Mouse (Mus musculus): ENCODE results near the gene Mapk12. TPM values are rescaled to one million over a fixed set of nuclear protein-coding genes. Genes with fewer than 3 reads are reported as not detected.

Mapk12 gene
- total RNA-seq, 2 experiments from 2014 or later = 0.93 TPM; not detected in 1

DNA sequence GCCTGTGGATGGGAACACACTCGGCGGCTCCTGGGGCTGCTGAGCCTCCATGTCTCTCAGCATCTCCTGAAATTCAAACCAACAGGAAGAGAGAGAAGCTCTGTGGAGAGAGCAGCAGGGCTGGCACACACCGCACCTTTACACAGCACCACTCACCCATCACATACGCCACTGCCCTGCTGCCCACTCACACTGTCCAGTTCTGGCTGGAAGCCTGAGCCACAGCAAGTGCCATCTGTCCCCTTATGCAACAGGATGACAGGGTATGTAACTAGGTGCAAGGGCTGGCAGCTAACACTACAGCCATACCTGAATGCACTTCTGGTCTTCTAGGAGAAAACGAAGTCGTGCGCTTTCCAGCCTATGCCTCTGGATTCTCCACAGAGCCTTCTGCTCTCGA, 36.1 kb downstream of the Mapk12 start:
- ATAC-seq (replicated peaks; ENCODE audit: poor library complexity, severe bottlenecking) = no peak

DNA sequence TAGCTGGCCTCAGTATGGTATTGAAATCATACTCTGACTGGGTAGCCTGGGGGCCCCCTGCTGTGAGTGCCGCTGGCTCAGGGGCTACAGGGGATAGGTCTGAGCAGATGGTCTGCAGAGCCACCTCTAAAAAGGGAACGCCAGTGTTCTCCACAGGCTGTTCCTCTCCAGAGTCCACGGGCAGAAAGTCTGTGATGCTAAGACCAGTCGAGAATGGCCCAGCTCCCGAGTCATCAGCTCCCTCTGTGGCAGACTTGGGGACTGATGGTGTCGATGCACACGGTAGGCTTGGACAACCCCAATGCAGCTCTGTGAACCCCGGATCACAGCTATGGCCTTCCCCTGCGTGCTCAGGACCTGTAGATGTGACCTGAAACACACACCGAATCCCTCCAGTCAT, 36.6 kb downstream of the Mapk12 start:
- ATAC-seq (replicated peaks; ENCODE audit: poor library complexity, severe bottlenecking) = no peak

GRCm38 (mm10) chr15:89102646-89103045, 37.9 kb downstream of the Mapk12 start:
- no peak for ATAC-seq (replicated peaks; ENCODE audit: poor library complexity, severe bottlenecking)

- ATAC-seq (replicated peaks; ENCODE audit: poor library complexity, severe bottlenecking) = no peak
Measured at GRCm38 (mm10) chr15:89100823-89101222, 39.7 kb downstream of the Mapk12 start.

- no peak for ATAC-seq (replicated peaks; ENCODE audit: poor library complexity, severe bottlenecking)
Measured at GRCm38 (mm10) chr15:89098616-89099015, 41.9 kb downstream of the Mapk12 start.

DNA sequence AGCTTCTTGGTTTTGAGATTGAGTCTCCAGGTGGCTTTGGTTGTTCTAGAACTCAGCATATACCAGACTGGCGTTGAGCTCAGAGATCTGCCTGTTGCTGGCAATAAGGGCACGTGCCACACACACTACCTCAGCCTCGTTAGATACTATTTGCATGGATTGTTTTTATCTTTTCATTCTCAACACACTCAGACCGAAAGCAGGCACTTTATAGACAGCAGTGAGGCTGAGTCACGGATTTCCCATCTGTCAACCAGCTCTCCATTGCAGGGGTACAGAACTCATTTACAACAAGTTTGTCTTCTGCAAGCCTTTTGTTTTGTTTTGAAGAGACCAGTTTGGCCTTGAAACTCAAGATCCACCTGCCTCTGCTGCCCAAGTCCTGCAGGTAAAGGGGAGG, 43.1 kb downstream of the Mapk12 start:
- ATAC-seq (replicated peaks; ENCODE audit: poor library complexity, severe bottlenecking) = no peak

DNA sequence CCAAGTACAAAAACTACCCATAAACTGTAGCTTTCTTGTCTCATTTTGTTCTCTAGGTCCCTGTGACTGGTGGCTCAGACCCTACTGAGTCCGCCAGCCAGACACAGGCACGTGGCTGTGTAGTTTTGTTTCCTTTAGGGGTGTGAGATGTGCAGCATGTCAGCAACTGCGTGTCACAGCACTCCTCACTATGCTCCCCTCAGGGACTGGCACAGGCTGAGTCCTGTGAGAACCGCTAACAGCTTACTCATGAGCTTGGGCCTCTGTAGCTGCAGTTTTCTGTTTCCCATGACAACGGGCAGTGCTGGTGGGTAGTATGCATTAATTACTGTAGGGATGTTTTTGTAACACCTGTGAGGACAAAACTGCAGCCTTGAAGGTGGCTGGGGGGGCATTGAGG, 48.3 kb downstream of the Mapk12 start:
- ATAC-seq (replicated peaks; ENCODE audit: poor library complexity, severe bottlenecking) = no peak

- no peak for ATAC-seq (replicated peaks; ENCODE audit: poor library complexity, severe bottlenecking)
Measured at GRCm38 (mm10) chr15:89090662-89091061, 49.8 kb downstream of the Mapk12 start.

DNA sequence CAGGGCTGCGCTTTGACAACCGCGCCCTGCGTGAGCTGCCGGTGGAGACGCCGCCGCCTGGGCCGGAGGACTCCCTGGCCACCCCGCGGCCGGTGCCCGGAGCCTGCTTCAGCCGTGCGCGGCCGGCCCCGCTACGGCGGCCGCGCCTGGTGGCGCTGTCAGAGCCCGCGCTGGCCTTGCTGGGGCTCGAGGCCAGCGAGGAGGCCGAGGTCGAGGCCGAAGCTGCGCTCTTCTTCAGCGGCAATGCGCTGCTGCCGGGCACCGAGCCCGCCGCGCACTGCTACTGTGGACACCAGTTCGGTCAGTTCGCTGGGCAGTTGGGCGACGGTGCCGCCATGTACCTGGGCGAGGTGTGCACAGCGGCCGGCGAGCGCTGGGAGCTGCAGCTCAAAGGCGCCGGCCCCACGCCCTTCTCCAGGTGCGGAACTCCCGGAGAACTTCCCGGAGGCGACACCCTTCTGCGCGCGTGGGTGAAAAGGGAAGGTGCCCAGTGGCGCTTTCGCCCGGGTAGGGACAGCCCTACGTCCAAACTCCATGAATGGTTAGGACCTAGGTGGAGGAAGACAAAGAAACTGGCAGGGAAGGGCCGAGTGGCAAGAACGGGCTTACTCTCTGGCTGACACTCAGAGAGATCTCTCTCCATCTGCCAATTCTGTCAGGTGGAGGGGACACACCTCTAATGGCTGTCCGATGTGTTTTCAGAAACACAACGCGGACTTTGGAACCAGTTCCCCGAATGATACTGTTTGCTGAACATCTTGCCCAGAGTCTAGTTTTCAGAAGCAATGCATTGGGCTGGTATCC, 51.1 kb downstream of the Mapk12 start:
- peak; percentile 31 for ATAC-seq (replicated peaks; ENCODE audit: poor library complexity, severe bottlenecking)

GRCm38 (mm10) chr15:89088607-89089247, 51.8 kb downstream of the Mapk12 start, which contains the start of gene Selenoo:
Selenoo (plus strand) TSS chr15:89089084.
- peak; percentile 90 for ATAC-seq (replicated peaks; ENCODE audit: poor library complexity, severe bottlenecking)

- ATAC-seq (replicated peaks; ENCODE audit: poor library complexity, severe bottlenecking) = no peak
Measured at GRCm38 (mm10) chr15:89084826-89085225, 55.7 kb downstream of the Mapk12 start.

DNA sequence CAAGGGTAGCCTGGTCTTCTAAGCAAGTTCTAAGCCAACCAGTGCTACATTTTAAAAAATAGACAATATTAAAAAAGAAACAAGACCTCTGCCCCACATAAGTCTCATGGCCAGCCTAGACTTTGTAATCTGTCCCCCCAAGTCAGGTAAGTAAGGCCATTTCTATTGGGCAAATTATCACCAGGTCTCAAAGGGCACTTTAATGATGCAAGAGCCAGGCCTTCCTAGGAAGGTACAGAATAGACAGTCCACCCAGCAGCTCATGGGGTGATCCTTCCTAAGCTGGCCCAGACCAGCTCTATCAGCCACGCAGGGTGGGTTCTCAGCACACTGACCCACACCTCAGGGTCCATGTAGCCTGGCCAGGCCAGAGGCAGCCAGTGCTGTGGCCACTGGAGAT, 56.6 kb downstream of the Mapk12 start:
- no peak for ATAC-seq (replicated peaks; ENCODE audit: poor library complexity, severe bottlenecking)

Other genes starting within 250 kb of the Mapk12 start
- not detected in 2 replicates for gene Ttll8, start 186.3 kb downstream of the Mapk12 start, total RNA-seq (2014; fragmentation: Nextera tagmentation)
- not detected in 2 replicates for gene Ttll8, start 186.3 kb downstream of the Mapk12 start, total RNA-seq (2017)
- not detected in 2 replicates for gene Mlc1, start 161.7 kb downstream of the Mapk12 start, total RNA-seq (2014; fragmentation: Nextera tagmentation)
- gene Mlc1, start 161.7 kb downstream of the Mapk12 start, total RNA-seq (2017) = not detected in 2 replicates
- gene Mov10l1, start 157.8 kb downstream of the Mapk12 start, total RNA-seq (2014; fragmentation: Nextera tagmentation) = not detected in 2 replicates
- not detected in 2 replicates for gene Mov10l1, start 157.8 kb downstream of the Mapk12 start, total RNA-seq (2017)
- gene Panx2, start 81.0 kb downstream of the Mapk12 start, total RNA-seq (2014; fragmentation: Nextera tagmentation) = not detected in 2 replicates
- not detected in 2 replicates for gene Panx2, start 81.0 kb downstream of the Mapk12 start, total RNA-seq (2017)
- 38.0 and 44.2 TPM in 2 replicates for gene Trabd, start 65.6 kb downstream of the Mapk12 start, total RNA-seq (2014; fragmentation: Nextera tagmentation)
- gene Trabd, start 65.6 kb downstream of the Mapk12 start, total RNA-seq (2017) = 36.9 and 39.8 TPM in 2 replicates
- 11.6 and 21.8 TPM in 2 replicates for gene Selenoo, start 51.6 kb downstream of the Mapk12 start, total RNA-seq (2014; fragmentation: Nextera tagmentation)
- gene Selenoo, start 51.6 kb downstream of the Mapk12 start, total RNA-seq (2017) = 13.6 and 16.2 TPM in 2 replicates
- 23.4 and 29.2 TPM in 2 replicates for gene Tubgcp6, start 17.6 kb downstream of the Mapk12 start, total RNA-seq (2014; fragmentation: Nextera tagmentation)
- gene Tubgcp6, start 17.6 kb downstream of the Mapk12 start, total RNA-seq (2017) = 12.6 and 20.2 TPM in 2 replicates
- 11.3 and 14.7 TPM in 2 replicates for gene Hdac10, start 12.0 kb downstream of the Mapk12 start, total RNA-seq (2014; fragmentation: Nextera tagmentation)
- 11.2 and 13.9 TPM in 2 replicates for gene Hdac10, start 12.0 kb downstream of the Mapk12 start, total RNA-seq (2017)
- not detected in 2 replicates for gene Mapk11, start 8.9 kb upstream of the Mapk12 start, total RNA-seq (2014; fragmentation: Nextera tagmentation)
- gene Mapk11, start 8.9 kb upstream of the Mapk12 start, total RNA-seq (2017) = not detected in 2 replicates
- gene Plxnb2, start 40.1 kb upstream of the Mapk12 start, total RNA-seq (2014; fragmentation: Nextera tagmentation) = 19.1 and 23.4 TPM in 2 replicates
- 11.0 and 14.7 TPM in 2 replicates for gene Plxnb2, start 40.1 kb upstream of the Mapk12 start, total RNA-seq (2017)
- 4.3 and 6.1 TPM in 2 replicates for gene Dennd6b, start 55.8 kb upstream of the Mapk12 start, total RNA-seq (2014; fragmentation: Nextera tagmentation)
- 2.5 and 4.7 TPM in 2 replicates for gene Dennd6b, start 55.8 kb upstream of the Mapk12 start, total RNA-seq (2017)
- 9.2 and 10.5 TPM in 2 replicates for gene Ppp6r2, start 70.8 kb upstream of the Mapk12 start, total RNA-seq (2014; fragmentation: Nextera tagmentation)
- gene Ppp6r2, start 70.8 kb upstream of the Mapk12 start, total RNA-seq (2017) = 5.8 and 6.4 TPM in 2 replicates
- 88.1 and 131 TPM in 2 replicates for gene Sbf1, start 174.6 kb upstream of the Mapk12 start, total RNA-seq (2014; fragmentation: Nextera tagmentation)
- gene Sbf1, start 174.6 kb upstream of the Mapk12 start, total RNA-seq (2017) = 43.1 and 52.0 TPM in 2 replicates
- not detected in 2 replicates for gene Adm2, start 182.0 kb upstream of the Mapk12 start, total RNA-seq (2014; fragmentation: Nextera tagmentation)
- gene Adm2, start 182.0 kb upstream of the Mapk12 start, total RNA-seq (2017) = not detected in 2 replicates
- gene Miox, start 193.7 kb upstream of the Mapk12 start, total RNA-seq (2014; fragmentation: Nextera tagmentation) = not detected in 2 replicates
- not detected in 2 replicates for gene Miox, start 193.7 kb upstream of the Mapk12 start, total RNA-seq (2017)
- 15.4 and 22.3 TPM in 2 replicates for gene Lmf2, start 215.0 kb upstream of the Mapk12 start, total RNA-seq (2014; fragmentation: Nextera tagmentation)
- 8.9 and 11.0 TPM in 2 replicates for gene Lmf2, start 215.0 kb upstream of the Mapk12 start, total RNA-seq (2017)
- gene Ncaph2, start 215.0 kb upstream of the Mapk12 start, total RNA-seq (2014; fragmentation: Nextera tagmentation) = 87.4 and 136 TPM in 2 replicates
- gene Ncaph2, start 215.0 kb upstream of the Mapk12 start, total RNA-seq (2017) = 92.2 and 118 TPM in 2 replicates
- 12.4 and 27.5 TPM in 2 replicates for gene Sco2, start 233.1 kb upstream of the Mapk12 start, total RNA-seq (2014; fragmentation: Nextera tagmentation)
- 22.7 and 31.5 TPM in 2 replicates for gene Sco2, start 233.1 kb upstream of the Mapk12 start, total RNA-seq (2017)
- not detected in 2 replicates for gene Tymp, start 236.3 kb upstream of the Mapk12 start, total RNA-seq (2014; fragmentation: Nextera tagmentation)
- gene Tymp, start 236.3 kb upstream of the Mapk12 start, total RNA-seq (2017) = 0.43 and 1.1 TPM in 2 replicates
- gene Odf3b, start 238.6 kb upstream of the Mapk12 start, total RNA-seq (2014; fragmentation: Nextera tagmentation) = 3.1 and 4.2 TPM in 2 replicates
- 0.46 TPM in 1 of 2 replicates, not detected in the other for gene Odf3b, start 238.6 kb upstream of the Mapk12 start, total RNA-seq (2017)
- gene Klhdc7b, start 244.2 kb upstream of the Mapk12 start, total RNA-seq (2014; fragmentation: Nextera tagmentation) = not detected in 2 replicates
- gene Klhdc7b, start 244.2 kb upstream of the Mapk12 start, total RNA-seq (2017) = 0.13 TPM in 1 of 2 replicates, not detected in the other